Mouse (Mus musculus): ENCODE measurements around the gene Txndc8. TPM values are rescaled to one million over a fixed set of nuclear protein-coding genes. Genes with fewer than 3 reads are reported as not detected.

The Txndc8 gene
- not detected for total RNA-seq (2023)

DNA sequence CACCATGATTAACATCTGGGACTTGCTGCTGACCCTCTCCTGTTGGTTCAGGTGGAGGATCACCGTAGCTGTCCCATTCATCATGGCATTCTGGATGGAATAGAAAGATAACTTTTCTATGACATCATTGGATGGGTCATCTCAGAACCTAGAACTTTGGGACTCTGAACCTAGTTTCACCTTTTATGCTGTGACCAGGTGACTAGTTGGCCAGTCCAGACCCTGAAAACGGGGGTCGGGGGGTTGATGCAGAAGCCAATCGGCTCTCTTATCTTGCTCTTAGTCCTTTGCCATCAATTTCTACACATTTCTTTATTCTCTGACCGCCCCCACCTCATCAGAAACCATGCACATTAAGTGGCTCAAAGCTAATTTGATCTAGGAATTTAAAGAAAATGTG lies at the start of gene Txndc8:
Gene Txndc8 (minus strand): TSS at position 101 of the 400 bp plus-strand sequence.

DNA sequence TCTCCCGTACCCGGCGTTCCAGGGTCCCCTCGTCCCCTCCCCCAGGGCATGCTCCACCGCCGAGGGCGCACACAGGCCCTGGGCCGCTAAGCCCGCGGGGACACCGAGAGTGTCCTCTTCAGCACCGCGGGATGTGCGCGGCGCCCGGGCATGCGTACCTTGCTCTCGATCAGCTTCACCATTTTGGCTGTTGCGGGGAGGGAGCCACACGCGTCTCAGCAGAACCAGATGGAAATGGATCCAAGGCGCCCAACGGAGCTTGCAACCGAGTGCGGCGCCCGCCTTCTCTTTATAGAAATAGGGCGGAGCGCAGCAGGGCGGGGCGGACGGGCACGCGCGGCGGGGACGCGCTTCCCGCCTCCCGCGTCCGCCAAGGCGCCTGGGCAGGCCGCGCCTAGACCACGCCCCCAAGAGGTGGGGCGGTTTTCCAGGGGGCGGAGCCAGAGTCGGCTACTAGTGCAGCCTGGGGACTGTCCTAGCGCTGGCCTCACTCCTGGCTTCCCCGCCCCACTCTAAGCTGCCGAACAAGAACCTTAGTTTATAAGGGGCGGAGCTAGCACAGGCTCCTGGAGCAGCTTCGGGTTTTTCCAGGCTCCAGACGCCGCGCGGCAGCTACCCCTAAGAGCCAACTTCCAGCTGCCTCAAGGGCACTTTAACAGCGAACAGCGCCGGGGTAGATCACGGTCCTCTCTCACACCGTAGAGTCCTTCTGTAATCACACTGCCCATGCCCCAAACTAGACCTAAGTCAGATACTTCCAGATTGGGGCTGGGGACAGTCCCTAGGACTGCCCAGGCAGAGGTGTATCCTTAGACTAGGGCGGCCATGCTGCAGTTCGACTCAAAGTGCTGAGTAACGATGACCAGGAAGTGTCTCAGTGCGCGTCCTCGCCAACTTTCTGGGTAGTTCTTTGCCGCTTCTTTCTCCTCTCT lies 52.6 kb downstream of the Txndc8 start, which contains the start of gene Txn1:
Gene Txn1 (minus strand): TSS at position 383 of the 932 bp plus-strand sequence.

Other genes with a start within 250 kb of the Txndc8 start
- not detected for gene D630039A03Rik, start 92.8 kb downstream of the Txndc8 start, total RNA-seq (2023)
- gene Txn1, start 52.7 kb downstream of the Txndc8 start, total RNA-seq (2023), result 10 to 100 TPM; 51.4 to 60.9 TPM
- not detected for gene Svep1, start 197.7 kb upstream of the Txndc8 start, total RNA-seq (2023)

Data from B cell, adult 67 days (primary cell).